Mouse (Mus musculus): ENCODE data around the gene Fam76a. TPM values are rescaled to one million over a fixed set of nuclear protein-coding genes. Genes with fewer than 3 reads are reported as not detected.

Gene Fam76a
- polyA plus RNA-seq, 1 experiment from 2014 or later, result 44.8 TPM

DNA sequence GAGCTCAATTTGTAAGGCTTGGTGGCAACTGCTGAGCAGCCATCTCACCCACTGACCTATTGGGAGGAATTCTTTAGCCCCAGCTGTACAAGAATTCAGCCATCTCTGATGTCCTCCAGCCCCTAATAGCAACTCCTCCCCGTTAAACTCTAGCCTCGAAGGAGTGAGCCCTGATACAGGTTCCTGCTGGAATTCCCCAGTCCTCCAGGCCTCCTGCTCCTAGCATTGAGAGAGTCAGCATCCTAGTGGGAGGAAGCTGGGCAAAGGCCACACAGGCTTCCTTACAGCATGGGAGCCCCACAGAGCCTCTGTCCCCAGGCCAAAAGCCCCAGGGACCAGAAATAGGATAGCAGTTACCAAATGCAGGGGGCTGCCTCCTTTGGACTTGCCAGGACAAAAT lies 41.1 kb upstream of the Fam76a start:
- H3K9ac ChIP-seq (ENCODE audit: low read depth, low read length), result no peak overlapping the region
- peaks cover 9% of the 10 kb centered on the region; the same call in 1 of the 2 replicates for H3K4me1 ChIP-seq (replicated peaks; ENCODE audit: insufficient read depth, low read length)
- WGBS, result 21% methylated on average over 2 of the region's 2 CpGs
- TF ChIP-seq CTCF (IDR thresholded peaks at IDR 0.05; ENCODE audit: low read depth), result no peak
- no peaks in the 10 kb centered on the region for H3K9me3 ChIP-seq (replicated peaks; ENCODE audit: low read length)
- ATAC-seq (replicated peaks; ENCODE audit: low FRiP score, low read depth) (no peak; the same call in 1 of the 2 replicates), DNase-seq (ENCODE audit: low spot score) (no peak)
- no peak overlapping the region for H3K27ac ChIP-seq
- no peak overlapping the region for H3K4me3 ChIP-seq (replicated peaks; ENCODE audit: low read depth, low read length)
- H3K27me3 ChIP-seq (ENCODE audit: insufficient read depth, low read length), result no peaks in the 10 kb centered on the region
- no peak overlapping the region for H3K4me2 ChIP-seq (ENCODE audit: low read length)
- H3K36me3 ChIP-seq (ENCODE audit: insufficient read depth, low read length), result no peaks in the 10 kb centered on the region

DNA sequence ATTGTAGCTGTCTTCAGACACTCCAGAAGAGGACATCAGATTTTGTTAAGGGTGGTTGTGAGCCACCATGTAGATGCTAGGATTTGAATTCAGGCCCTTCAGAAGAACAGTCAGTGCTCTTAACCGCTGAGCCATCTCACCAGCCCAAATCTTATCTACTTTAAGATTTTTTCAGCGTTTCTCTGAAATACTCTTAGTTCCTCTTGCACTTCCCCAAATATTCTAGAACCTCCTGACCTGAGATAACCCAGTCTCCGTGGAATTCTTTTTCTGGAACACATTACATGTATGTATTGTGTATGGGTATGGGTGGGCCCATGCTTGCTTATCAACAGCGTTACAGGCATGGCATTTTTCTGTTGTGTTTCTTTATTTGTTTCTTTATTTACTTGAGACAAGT lies 40.3 kb upstream of the Fam76a start:
- no peak for ATAC-seq (replicated peaks; ENCODE audit: low FRiP score, low read depth)
- Histone ChIP-seq H3K9ac (ENCODE audit: low read depth, low read length) (no peak overlapping the region), H3K4me1 (replicated peaks; ENCODE audit: insufficient read depth, low read length) (peaks cover 9% of the 10 kb centered on the region; the same call in 1 of the 2 replicates), H3K4me3 (replicated peaks; ENCODE audit: low read depth, low read length) (no peak overlapping the region), H3K4me2 (ENCODE audit: low read length) (no peak overlapping the region), H3K27me3 (ENCODE audit: insufficient read depth, low read length) (no peaks in the 10 kb centered on the region), H3K9me3 (replicated peaks; ENCODE audit: low read length) (no peaks in the 10 kb centered on the region), H3K36me3 (ENCODE audit: insufficient read depth, low read length) (no peaks in the 10 kb centered on the region), H3K27ac (no peak overlapping the region)
- no peak for DNase-seq (ENCODE audit: low spot score)
- 91% methylated on average over 4 of the region's 4 CpGs for WGBS
- no peak for TF ChIP-seq CTCF (IDR thresholded peaks at IDR 0.05; ENCODE audit: low read depth)

DNA sequence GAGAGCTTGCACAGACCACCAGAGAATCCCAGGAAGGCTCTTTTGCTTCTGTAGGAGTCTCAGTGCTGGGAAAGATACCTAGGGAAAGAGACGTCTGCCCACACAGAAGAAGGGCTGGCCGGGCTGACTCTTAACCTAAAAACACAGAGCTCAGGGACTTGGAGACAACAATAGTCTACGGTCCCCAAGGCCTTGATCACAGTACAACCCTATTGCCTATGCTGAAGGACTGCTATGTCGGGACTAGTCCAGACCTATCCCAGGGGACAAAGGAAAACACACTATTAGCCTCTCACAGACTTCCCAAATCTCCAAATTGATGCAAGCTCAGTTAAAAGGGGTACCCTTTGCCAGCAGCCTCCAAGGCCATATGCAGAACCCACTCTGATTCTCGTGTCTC lies 39.5 kb upstream of the Fam76a start:
- Histone ChIP-seq H3K27me3 (ENCODE audit: insufficient read depth, low read length) (no peaks in the 10 kb centered on the region), H3K27ac (no peak overlapping the region), H3K4me3 (replicated peaks; ENCODE audit: low read depth, low read length) (no peak overlapping the region), H3K9me3 (replicated peaks; ENCODE audit: low read length) (no peaks in the 10 kb centered on the region), H3K9ac (ENCODE audit: low read depth, low read length) (no peak overlapping the region), H3K4me1 (replicated peaks; ENCODE audit: insufficient read depth, low read length) (peaks cover 9% of the 10 kb centered on the region; the same call in 1 of the 2 replicates), H3K36me3 (ENCODE audit: insufficient read depth, low read length) (no peaks in the 10 kb centered on the region), H3K4me2 (ENCODE audit: low read length) (no peak overlapping the region)
- ATAC-seq (replicated peaks; ENCODE audit: low FRiP score, low read depth), result no peak
- no peak for DNase-seq (ENCODE audit: low spot score)
- 75% methylated on average over 5 of the region's 5 CpGs for WGBS
- TF ChIP-seq CTCF (IDR thresholded peaks at IDR 0.05; ENCODE audit: low read depth), result no peak

DNA sequence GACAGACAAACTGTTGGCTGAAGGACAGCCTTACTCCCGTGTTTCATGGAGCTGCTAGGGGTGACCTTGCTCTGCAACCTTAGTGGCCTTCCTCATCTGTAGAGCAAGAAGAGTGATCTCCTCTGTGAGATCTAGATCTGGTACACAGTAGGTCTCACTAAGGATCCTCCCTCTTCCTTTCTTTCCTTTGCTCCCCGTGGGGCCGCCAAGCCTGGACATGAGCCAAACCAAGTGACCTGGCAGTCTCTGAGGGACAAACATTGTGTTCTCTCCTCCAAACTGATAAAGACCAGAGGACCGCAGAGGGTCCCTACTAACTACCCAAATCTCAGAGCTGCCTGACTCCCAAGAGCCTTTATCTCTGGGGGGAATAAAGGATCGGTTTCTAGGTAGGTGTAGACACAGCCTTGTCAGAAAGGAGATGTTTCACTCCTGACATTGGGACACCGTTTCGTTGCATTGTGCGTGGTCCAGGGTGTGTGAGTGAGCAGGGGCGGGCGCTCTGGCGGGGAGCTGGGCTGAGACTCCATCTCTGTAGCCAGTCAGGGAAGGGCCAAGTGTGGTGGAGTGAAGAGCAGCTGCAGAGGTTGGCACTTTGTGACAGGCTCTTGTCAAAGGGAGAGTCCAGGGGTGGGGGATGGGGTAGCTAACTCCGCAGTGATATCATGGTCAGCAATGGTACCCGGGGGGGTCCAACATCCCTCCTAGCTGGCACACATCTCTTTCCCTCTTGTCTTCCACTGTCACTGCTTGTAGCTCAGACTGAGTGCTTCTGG lies 38.7 kb upstream of the Fam76a start:
- Histone ChIP-seq H3K27me3 (ENCODE audit: insufficient read depth, low read length) (no peaks in the 10 kb centered on the region), H3K9ac (ENCODE audit: low read depth, low read length) (0 out of 2 replicates have a peak overlapping the region, but pooled peaks have one; percentile 24), H3K4me1 (replicated peaks; ENCODE audit: insufficient read depth, low read length) (peaks cover 9% of the 10 kb centered on the region; the same call in 1 of the 2 replicates), H3K27ac (no peak overlapping the region), H3K4me3 (replicated peaks; ENCODE audit: low read depth, low read length) (no peak overlapping the region), H3K9me3 (replicated peaks; ENCODE audit: low read length) (no peaks in the 10 kb centered on the region), H3K36me3 (ENCODE audit: insufficient read depth, low read length) (no peaks in the 10 kb centered on the region), H3K4me2 (ENCODE audit: low read length) (no peak overlapping the region)
- WGBS, result 59% methylated on average over 13 of the region's 13 CpGs
- DNase-seq (ENCODE audit: low spot score), result no peak
- TF ChIP-seq CTCF (IDR thresholded peaks at IDR 0.05; ENCODE audit: low read depth), result no peak
- ATAC-seq (replicated peaks; ENCODE audit: low FRiP score, low read depth), result no peak

DNA sequence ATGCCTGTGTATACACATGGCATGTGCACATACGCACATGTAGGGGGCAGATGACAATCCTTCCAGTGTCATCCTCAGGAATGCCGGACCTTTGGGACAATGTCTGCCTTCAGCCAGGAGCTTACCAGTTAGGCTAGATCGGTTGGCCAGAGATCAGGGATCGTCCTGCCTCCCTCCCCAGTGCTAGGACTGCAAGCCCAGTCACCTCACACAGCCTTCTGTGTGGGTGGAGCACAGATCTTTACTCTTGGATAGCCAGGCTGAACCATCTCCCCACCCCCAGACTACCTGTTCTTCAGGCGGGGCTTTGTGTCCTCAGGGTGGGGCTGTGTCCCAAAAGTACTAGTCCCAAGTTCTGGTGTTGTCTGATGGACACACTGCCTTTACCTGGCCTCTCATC lies 38.0 kb upstream of the Fam76a start:
- no peaks in the 10 kb centered on the region for H3K36me3 ChIP-seq (ENCODE audit: insufficient read depth, low read length)
- H3K4me1 ChIP-seq (replicated peaks; ENCODE audit: insufficient read depth, low read length), result peaks cover 9% of the 10 kb centered on the region; the same call in 1 of the 2 replicates
- H3K4me3 ChIP-seq (replicated peaks; ENCODE audit: low read depth, low read length), result no peak overlapping the region
- no peak for DNase-seq (ENCODE audit: low spot score)
- H3K9me3 ChIP-seq (replicated peaks; ENCODE audit: low read length), result no peaks in the 10 kb centered on the region
- H3K9ac ChIP-seq (ENCODE audit: low read depth, low read length), result no peak overlapping the region
- H3K27me3 ChIP-seq (ENCODE audit: insufficient read depth, low read length), result no peaks in the 10 kb centered on the region
- no peak for TF ChIP-seq CTCF (IDR thresholded peaks at IDR 0.05; ENCODE audit: low read depth)
- 55% methylated on average over 5 of the region's 5 CpGs for WGBS
- no peak overlapping the region for H3K27ac ChIP-seq
- no peak for ATAC-seq (replicated peaks; ENCODE audit: low FRiP score, low read depth)
- H3K4me2 ChIP-seq (ENCODE audit: low read length), result no peak overlapping the region

DNA sequence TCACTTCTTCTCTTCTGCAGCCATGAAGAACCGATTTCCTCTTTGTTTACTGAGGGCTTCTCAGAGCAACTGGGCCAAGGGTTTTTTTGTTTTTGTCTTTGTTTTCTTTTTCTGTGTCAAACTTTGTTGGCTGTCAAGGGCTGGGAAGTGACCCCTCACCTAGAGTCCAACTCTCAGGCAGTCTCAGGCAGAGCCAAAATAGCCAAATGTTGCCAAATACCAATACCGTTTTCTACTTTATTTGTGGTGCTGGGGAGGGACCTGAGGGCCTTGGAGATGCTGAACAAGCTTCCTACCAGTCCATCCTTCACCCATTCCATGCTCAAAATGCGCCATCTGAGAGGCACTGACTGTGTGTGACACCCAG lies 37.3 kb upstream of the Fam76a start:
- Histone ChIP-seq H3K4me3 (replicated peaks; ENCODE audit: low read depth, low read length) (no peak overlapping the region), H3K9me3 (replicated peaks; ENCODE audit: low read length) (no peaks in the 10 kb centered on the region), H3K4me2 (ENCODE audit: low read length) (no peak overlapping the region), H3K9ac (ENCODE audit: low read depth, low read length) (no peak overlapping the region), H3K27me3 (ENCODE audit: insufficient read depth, low read length) (no peaks in the 10 kb centered on the region), H3K27ac (0 out of 2 replicates have a peak overlapping the region, but pooled peaks have one; percentile 81), H3K4me1 (replicated peaks; ENCODE audit: insufficient read depth, low read length) (peaks cover 9% of the 10 kb centered on the region; the same call in 1 of the 2 replicates), H3K36me3 (ENCODE audit: insufficient read depth, low read length) (no peaks in the 10 kb centered on the region)
- no peak for DNase-seq (ENCODE audit: low spot score)
- no peak for TF ChIP-seq CTCF (IDR thresholded peaks at IDR 0.05; ENCODE audit: low read depth)
- WGBS, result 57% methylated on average over 3 of the region's 3 CpGs
- no peak for ATAC-seq (replicated peaks; ENCODE audit: low FRiP score, low read depth)
